Mouse (Mus musculus) cerebellum, adult (tissue): ENCODE results near the gene Amtn.
A peak's percentile ranks its signal among the peaks of the same experiment; 100 is the strongest.
"Not testable (repeated sequence)": the region's sequence is repeated elsewhere in the genome, so short reads cannot be mapped to it uniquely, and the experiment has no call there.

Experiments used
- ATAC-seq: cut with Nextera tagmentation; 2 replicates; pipeline ENCODE4 v1.9.2; 2017; ENCODE audit warnings: mild to moderate bottlenecking, moderate library complexity, mixed read lengths; ENCODE audit not compliant: insufficient number of reproducible peaks, low FRiP score, low TSS enrichment

The Amtn gene

DNA sequence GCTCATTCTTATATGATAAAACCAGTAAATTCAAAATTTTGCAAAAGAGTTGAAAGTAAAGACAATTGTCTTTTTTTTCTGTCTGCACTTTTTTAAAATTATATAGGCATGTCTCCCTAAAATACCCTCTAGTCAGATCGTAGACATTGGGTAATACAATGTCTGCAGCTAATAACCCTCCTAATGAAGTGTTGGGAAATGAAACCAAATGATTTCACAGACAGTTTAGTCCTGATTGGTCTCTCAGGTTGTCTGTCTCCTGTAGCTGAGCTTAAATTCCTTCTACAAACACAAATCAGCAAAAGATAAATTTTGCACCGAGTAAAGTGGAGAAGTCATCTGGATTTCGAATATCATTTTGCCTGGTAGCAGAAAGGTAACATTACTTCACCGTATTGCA, at the start of gene Amtn:
TSS of gene Amtn (plus strand) at position 301 of the 400 bp plus-strand sequence.
- ATAC-seq, result no peak

GRCm38 (mm10) chr5:88348533-88348932, 27.4 kb upstream of the Amtn start:
- ATAC-seq, result not testable (repeated sequence)

GRCm38 (mm10) chr5:88364768-88365167, 11.1 kb upstream of the Amtn start:
- no peak for ATAC-seq

DNA sequence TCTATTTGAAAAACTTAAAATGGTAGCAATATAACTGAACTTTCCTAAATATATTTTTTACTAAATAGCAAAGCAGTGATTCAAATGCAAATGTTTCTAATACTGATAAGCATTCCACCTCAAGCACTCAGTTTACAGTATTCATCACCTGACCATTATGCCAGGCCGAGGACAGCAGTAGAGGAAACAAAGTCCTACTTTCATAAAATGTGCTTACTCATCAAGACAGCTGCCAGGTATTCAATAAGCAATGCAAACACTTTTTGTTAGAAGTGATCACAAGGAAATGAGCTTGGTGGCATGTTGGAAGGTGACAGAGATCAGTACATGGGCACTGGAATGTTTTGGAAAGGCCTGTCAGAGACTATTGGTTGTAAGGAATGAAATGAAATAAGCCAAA, 9.0 kb upstream of the Amtn start:
- no peak for ATAC-seq

DNA sequence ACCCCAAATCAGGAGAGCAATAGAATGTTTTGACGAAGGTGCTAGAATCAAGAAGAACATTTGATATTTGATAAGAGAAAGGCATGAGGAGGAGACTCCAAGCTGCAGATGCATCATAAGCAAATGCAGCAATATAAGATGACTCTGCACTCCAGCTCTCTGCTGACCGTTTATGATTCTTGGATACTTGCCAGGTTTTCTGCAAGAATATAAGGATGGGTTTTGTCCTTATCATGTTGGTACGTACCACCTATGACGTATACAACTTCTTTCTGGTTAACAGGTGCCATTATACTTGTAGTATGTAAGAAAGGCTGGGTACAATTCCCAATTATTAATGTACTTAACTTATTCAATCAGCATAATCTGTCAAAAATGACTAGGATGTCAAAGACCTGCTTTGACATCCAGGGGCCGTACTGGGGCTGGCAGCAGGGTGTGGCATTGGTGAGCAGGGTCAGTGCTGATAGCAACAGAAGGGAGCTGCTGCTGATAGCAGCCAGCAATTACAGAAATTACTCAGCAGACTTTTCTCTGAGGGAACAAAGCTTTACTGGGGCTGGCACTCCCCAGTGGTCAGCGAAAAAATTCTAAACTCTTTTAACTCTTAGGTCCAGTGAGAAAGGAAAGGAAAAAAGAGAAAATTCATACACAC, 5.2 kb upstream of the Amtn start:
- ATAC-seq, result no peak

DNA sequence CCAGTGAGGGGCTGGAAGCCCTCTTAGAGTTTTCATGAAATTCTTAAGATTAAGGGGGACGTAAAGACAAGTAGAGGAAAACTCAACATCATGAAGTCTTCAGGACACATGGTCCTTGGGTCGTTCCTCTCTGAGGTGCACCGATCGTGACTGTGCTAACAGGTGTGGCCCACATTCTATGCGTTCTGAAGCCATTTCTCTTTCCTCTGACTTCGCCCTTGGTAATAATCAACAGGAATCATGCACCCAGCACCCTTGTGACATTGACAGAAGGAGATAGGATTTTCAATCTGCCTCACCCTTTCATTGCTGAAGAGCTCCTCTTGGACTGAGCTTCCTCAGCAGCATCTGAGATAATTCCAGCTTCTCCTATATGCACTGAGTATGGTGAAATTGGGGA, 3.3 kb upstream of the Amtn start:
- ATAC-seq, result no peak

- ATAC-seq, result not testable (repeated sequence)
Observed at GRCm38 (mm10) chr5:88391960-88392359, 16.1 kb downstream of the Amtn start.

GRCm38 (mm10) chr5:88398581-88398980, 22.7 kb downstream of the Amtn start:
- ATAC-seq, result peak; percentile 85

DNA sequence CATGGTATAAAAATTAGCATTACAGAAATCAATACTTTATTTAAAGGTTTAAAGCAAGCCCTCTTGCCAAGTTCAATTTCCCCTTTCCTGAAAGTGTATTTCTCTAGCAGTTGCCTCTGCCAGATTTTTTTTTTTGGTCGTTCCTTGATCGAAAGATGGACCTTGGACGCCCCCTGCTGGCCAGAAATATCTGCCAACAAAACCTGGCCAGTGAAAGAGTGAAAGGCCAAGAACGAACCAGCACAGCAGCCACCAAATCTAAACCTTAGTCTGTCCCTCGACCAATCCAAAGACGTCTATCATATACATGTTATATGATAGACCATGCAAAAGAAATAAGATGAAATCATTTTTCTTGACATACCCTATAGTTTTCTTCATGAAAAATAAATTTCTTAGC, 23.9 kb downstream of the Amtn start:
- ATAC-seq, result peak; percentile 32; the same call in 1 of the 2 replicates

DNA sequence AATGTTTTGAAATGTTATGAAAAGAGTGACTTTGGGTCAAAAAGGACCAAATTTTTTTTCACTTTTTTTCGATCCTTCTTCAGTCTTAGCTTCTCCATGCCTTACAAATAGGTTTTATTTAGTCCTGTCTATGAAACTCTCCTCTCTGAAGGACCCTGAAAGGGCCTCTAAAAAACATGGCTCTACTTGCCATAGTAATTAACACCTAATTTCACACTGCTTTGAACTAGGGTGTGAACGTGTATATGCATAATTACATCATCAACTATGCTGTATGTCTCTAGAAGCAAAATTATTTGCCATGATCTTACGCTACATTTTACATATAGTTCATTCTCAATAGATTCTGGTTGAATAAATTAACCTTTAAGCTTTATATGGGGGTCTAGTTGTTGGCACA, 25.6 kb downstream of the Amtn start:
- no peak for ATAC-seq

- ATAC-seq, result no peak
Observed at GRCm38 (mm10) chr5:88420319-88421065, 44.6 kb downstream of the Amtn start.

DNA sequence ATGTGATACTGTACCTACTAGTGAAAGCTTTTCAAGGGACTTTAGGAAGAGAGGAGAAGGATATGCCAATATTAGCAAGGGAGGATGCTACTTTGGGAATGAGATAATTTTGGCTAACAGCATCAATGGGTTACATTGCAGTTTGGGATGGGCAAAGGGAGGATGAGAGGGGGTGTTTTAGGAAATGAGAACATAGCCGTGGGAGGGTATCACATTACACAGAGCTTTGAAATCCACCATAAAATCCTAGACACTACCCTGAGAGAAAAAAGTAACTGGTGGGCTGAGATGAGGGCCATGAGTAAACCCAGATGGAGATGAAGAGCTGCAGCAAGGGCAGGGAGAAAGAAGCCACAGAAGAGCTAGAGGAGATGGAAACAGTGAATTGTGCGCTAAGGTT, 49.0 kb downstream of the Amtn start:
- not testable (repeated sequence) for ATAC-seq

GRCm38 (mm10) chr5:88426753-88427152, 50.8 kb downstream of the Amtn start:
- ATAC-seq, result no peak
